Mouse (Mus musculus): Measurements from ENCODE around the gene Kdsr.

Gene Kdsr

GRCm38 (mm10) chr1:106759572-106760435, at the start of gene Kdsr:
Gene Kdsr, minus strand, starts transcription at chr1:106759727.
- DNase-seq (ENCODE audit: low spot score), result peak; percentile 98

DNA sequence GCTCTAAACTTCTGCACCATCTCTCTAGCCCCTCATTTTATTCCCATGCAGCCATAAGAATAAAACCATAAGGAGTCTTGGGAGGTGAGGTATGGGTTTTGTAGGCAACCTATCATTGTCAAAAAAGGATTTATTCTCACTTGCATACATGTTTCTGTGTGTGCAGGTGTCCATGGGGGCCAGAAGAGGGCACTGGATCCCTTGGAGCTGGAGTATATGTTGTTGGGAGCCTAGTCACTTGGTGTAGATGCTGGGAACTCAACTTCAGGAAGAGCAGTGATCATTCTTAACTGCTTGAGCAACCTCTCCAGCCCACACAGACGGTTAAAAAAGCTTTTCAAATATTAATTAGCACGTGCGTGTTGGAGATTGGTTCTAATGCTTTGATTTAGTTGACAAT, 40.4 kb upstream of the Kdsr start:
- DNase-seq (ENCODE audit: low spot score), result no peak

GRCm38 (mm10) chr1:106799406-106799805, 39.9 kb upstream of the Kdsr start:
- DNase-seq (ENCODE audit: low spot score), result peak; percentile 18

GRCm38 (mm10) chr1:106796987-106797779, 37.7 kb upstream of the Kdsr start:
- DNase-seq (ENCODE audit: low spot score), result no peak

DNA sequence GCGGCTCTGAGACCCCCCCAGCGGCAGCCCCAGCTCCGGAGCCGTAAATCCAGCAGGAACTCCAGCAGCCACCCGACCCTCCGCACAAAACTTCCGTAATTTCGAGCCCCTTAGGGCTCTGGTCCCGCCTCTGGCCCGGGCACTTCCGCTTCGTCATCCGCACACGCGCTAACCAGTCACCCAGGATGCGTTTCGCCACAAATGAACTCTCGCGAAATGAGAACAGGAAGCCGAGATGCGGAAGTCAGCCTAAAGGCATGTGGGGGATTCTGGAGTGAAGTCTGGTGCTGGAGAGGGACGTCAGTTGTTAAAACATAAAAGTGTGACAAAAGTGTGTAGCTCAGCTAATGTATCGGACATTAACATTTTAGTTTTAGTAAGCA, 37.0 kb upstream of the Kdsr start, which contains the start of gene Vps4b:
TSS of gene Vps4b (minus strand) at position 187 of the 383 bp plus-strand sequence.
- peak; percentile 97 for DNase-seq (ENCODE audit: low spot score)

- peak; percentile 24 for DNase-seq (ENCODE audit: low spot score)
Observed at GRCm38 (mm10) chr1:106795634-106796541, 36.4 kb upstream of the Kdsr start.

- no peak for DNase-seq (ENCODE audit: low spot score)
Observed at GRCm38 (mm10) chr1:106774896-106775295, 15.4 kb upstream of the Kdsr start.

DNA sequence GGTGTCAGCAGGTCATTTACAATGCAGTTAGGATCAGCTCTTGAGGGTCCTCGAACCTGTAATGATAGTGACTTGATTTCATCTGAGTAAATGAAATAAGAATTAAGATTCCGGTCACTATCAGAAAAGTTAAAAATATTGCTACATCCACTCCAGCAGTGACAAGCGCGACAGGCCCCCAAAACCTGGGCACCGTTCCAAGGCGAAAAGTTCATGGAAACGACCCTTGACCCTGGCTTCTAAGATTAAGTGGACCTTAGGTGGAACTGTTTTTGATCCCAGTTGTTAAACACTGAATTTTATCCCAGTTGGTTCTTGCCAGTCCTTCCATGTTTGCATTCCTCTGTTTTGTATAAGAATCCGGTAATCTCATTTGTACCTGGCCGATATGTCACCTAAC, 14.6 kb upstream of the Kdsr start:
- no peak for DNase-seq (ENCODE audit: low spot score)

- DNase-seq (ENCODE audit: low spot score), result no peak
Observed at GRCm38 (mm10) chr1:106768773-106769172, 9.2 kb upstream of the Kdsr start.

- DNase-seq (ENCODE audit: low spot score), result no peak
Observed at GRCm38 (mm10) chr1:106765771-106766170, 6.2 kb upstream of the Kdsr start.

DNA sequence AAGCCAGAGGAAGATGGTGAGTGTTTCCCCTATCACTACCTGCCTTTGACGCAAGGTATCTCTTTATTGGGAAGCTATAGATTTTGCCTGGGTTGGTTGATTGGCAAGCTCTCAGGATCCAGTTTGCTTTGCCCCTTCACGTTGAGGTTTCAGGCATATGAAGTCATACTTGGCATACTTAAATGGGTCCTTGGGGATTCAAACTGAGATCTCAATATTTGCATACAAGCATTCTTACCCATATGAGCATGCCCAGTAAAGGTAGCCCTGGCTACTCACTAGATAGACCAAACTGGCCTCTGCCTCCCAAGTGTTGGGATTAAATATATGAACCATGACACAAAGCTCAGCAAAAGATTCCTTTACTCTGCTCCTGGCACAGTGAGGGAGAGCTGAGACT, 5.3 kb upstream of the Kdsr start:
- DNase-seq (ENCODE audit: low spot score), result no peak

GRCm38 (mm10) chr1:106764281-106764680, 4.8 kb upstream of the Kdsr start:
- DNase-seq (ENCODE audit: low spot score), result no peak

DNA sequence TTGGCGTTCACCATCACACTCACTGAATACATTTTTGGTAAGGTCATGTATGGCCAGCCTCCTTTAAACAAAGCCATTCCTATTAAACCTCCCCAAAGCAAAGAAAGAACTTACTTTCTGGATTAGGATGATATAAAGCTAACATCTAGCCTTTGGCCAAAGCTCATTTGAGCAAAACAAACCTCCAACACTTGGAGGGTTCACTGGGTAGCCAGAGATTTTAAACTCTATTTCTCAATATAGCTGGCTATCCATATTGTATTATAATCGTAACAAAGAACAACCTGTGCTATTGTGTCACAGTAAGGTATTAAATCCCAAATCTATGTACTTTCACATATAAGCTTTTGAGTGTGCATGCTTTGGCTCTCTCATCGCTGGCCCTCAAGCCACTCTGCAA, 1.2 kb upstream of the Kdsr start:
- no peak for DNase-seq (ENCODE audit: low spot score)

- DNase-seq (ENCODE audit: low spot score), result peak; percentile 26
Observed at GRCm38 (mm10) chr1:106758734-106759571, 574 bp downstream of the Kdsr start.

- peak; percentile 17 for DNase-seq (ENCODE audit: low spot score)
Observed at GRCm38 (mm10) chr1:106756633-106757032, 2.9 kb downstream of the Kdsr start.

GRCm38 (mm10) chr1:106752013-106752412, 7.5 kb downstream of the Kdsr start:
- peak; percentile 48 for DNase-seq (ENCODE audit: low spot score)

- DNase-seq (ENCODE audit: low spot score), result no peak
Observed at GRCm38 (mm10) chr1:106750656-106751055, 8.9 kb downstream of the Kdsr start.

DNA sequence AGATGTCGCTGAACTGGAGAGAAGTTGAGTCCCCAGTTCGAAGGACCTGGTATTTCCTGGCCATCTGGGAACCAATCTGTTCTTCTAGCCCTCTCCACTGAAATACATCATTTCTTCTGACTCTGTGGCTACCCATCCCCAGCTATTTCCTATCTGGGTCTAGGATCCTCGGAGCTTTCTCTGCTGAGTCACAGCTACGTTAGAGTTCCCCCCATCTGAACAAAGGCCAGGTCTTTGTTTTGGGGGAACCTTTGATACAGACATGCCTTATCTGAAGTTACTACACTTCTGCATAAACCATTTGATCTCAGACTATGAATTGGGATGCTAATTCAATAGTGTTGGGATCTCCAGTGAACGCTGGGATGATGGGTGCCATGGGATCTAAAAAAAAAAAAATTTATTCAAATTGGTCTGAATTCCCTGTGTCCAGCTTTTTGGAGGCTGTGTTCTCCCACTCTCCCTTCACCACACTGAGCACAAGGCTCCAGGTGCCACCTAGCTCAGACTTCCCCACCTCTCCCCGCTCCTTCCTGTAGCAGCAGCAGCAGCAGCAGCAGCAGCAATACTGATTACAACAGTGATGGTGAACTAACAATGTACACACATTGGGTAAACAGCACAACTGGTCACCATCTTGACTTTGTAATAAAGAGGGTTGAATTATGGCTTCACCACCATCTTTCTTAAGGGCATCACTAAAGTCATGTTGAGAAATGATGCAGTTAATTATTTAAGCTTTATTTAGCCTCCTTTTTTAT, 10.8 kb downstream of the Kdsr start:
- DNase-seq (ENCODE audit: low spot score), result no peak

DNA sequence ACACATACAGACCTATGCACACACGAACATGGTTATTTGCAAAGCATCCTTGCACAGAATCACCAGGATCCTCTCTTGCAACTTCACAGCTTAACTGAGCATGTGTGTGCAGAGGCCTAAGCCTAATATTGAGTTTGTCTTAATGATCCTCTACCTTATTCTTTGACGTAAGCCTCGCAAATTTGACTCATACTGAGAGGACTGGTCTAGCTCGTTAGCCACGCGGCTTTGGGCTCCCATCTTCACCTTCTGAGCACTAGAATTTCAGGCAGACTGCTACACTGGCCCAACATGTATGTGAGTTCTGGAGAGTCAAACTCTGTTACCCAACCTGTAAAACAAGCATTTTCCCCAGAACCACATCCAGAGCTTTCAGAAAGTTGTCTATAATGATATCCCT, 16.5 kb downstream of the Kdsr start:
- no peak for DNase-seq (ENCODE audit: low spot score)

- no peak for DNase-seq (ENCODE audit: low spot score)
Observed at GRCm38 (mm10) chr1:106740735-106741134, 18.8 kb downstream of the Kdsr start.

Data from lung, postnatal 25 days (tissue).